Mouse (Mus musculus) left cerebral cortex, postnatal 4 days (tissue): ENCODE results near the gene Fancd2. TPM values are rescaled to one million over a fixed set of nuclear protein-coding genes. Genes with fewer than 3 reads are reported as not detected.
A peak's percentile ranks its signal among the peaks of the same experiment; 100 is the strongest.

Experiments
- DNase-seq: peaks from one replicate; pipeline ENCODE4 v3.0.0-alpha.2; 2022
- intact Hi-C: fragments of 180-260 bp; cut with DNase I; formaldehyde crosslinking; loops from one replicate; pipeline ENCODE4 v1.15.1; 2025
- total RNA-seq, 2 experiments: library from RNA; stranded (reverse); gene quantifications; 2 replicates each; pipeline ENCODE4 v1.2.3; 2021

Fancd2 gene
- total RNA-seq: 1 to 10 TPM; 5.4 to 7.0 TPM

GRCm38 (mm10) chr6:113530932-113531839 lies at the start of gene Fancd2, which contains the start of gene Emc3:
Gene Fancd2, plus strand, starts transcription at chr6:113531682.
Gene Emc3, minus strand, starts transcription at chr6:113531652.
- peak; percentile 91 for DNase-seq
- intact Hi-C loops: no loop called here

GRCm38 (mm10) chr6:113482477-113483099 lies 48.9 kb upstream of the Fancd2 start:
- intact Hi-C loops: no loop called here
- no peak for DNase-seq

- intact Hi-C loops: no loop called here
- DNase-seq: peak; percentile 95
Measured at GRCm38 (mm10) chr6:113483100-113483615, 48.3 kb upstream of the Fancd2 start, which contains the start of gene Creld1. Gene Creld1, plus strand, starts transcription at chr6:113483297.

GRCm38 (mm10) chr6:113483729-113484128 lies 47.8 kb upstream of the Fancd2 start:
- peak; percentile 53 for DNase-seq
- intact Hi-C loops: no loop called here

- intact Hi-C loops: no loop called here
- no peak for DNase-seq
Measured at GRCm38 (mm10) chr6:113487125-113487576, 44.3 kb upstream of the Fancd2 start.

GRCm38 (mm10) chr6:113489410-113489809 lies 42.1 kb upstream of the Fancd2 start:
- DNase-seq: no peak
- intact Hi-C loops: no loop called here

GRCm38 (mm10) chr6:113492101-113492864 lies 39.2 kb upstream of the Fancd2 start:
- intact Hi-C loops: no loop called here
- DNase-seq: no peak

- intact Hi-C loops: no loop called here
Measured at GRCm38 (mm10) chr6:113494258-113494788, 37.2 kb upstream of the Fancd2 start.

GRCm38 (mm10) chr6:113495071-113495675 lies 36.3 kb upstream of the Fancd2 start:
- peak; percentile 31 for DNase-seq
- intact Hi-C loops: no loop called here

More at GRCm38 (mm10) chr6:113494258-113494788, 37.2 kb upstream of the Fancd2 start:
- DNase-seq: peak; percentile 82

- intact Hi-C loops: no loop called here
- no peak for DNase-seq
Measured at GRCm38 (mm10) chr6:113499346-113499745, 32.1 kb upstream of the Fancd2 start.

- DNase-seq: peak; percentile 72
- intact Hi-C loops: no loop called here
Measured at GRCm38 (mm10) chr6:113501388-113502084, 29.9 kb upstream of the Fancd2 start, which contains the start of gene Prrt3. Gene Prrt3, minus strand, starts transcription at chr6:113501931.

- no peak for DNase-seq
- intact Hi-C loops: no loop called here
Measured at GRCm38 (mm10) chr6:113502801-113503200, 28.7 kb upstream of the Fancd2 start.

GRCm38 (mm10) chr6:113505689-113506088 lies 25.8 kb upstream of the Fancd2 start:
- no peak for DNase-seq
- intact Hi-C loops: no loop called here

GRCm38 (mm10) chr6:113507130-113507529 lies 24.4 kb upstream of the Fancd2 start:
- no peak for DNase-seq
- intact Hi-C loops: no loop called here

- intact Hi-C loops: no loop called here
- peak; percentile 63 for DNase-seq
Measured at GRCm38 (mm10) chr6:113508272-113508946, 23.1 kb upstream of the Fancd2 start.

GRCm38 (mm10) chr6:113508947-113509280 lies 22.6 kb upstream of the Fancd2 start:
- intact Hi-C loops: no loop called here
- DNase-seq: peak; percentile 81

- DNase-seq: no peak
- intact Hi-C loops: no loop called here
Measured at GRCm38 (mm10) chr6:113513944-113514343, 17.5 kb upstream of the Fancd2 start.

- intact Hi-C loops: no loop called here
- no peak for DNase-seq
Measured at GRCm38 (mm10) chr6:113514600-113514999, 16.9 kb upstream of the Fancd2 start.
